Mouse (Mus musculus) intestine, postnatal 0 days (tissue): Measurements from ENCODE around the gene Abhd6. TPM values are rescaled to one million over a fixed set of nuclear protein-coding genes. Genes with fewer than 3 reads are reported as not detected.
A peak's percentile ranks its signal among the peaks of the same experiment; 100 is the strongest.

Source experiments
- ATAC-seq: fragments of 200-750 bp; cut with Nextera tagmentation; 2 replicates; pipeline ENCODE4 v1.8.0; 2017; ENCODE audit warnings: mild to moderate bottlenecking, moderate TSS enrichment, moderate library complexity
- H3K27ac ChIP-seq: fragments of 300-500 bp; sonication (generic); 2 replicates; pipeline ENCODE4 v1.5.1; 2014; ENCODE audit warnings: mild to moderate bottlenecking, low read depth, low read length, moderate library complexity
- H3K27me3 ChIP-seq: fragments of 300-500 bp; sonication (generic); replicated peaks from 2 replicates; pipeline ENCODE4 v1.6.1; 2014; ENCODE audit warnings: low read length, mixed read lengths; ENCODE audit not compliant: control insufficient read depth, insufficient read depth
- H3K36me3 ChIP-seq: fragments of 300-500 bp; sonication (generic); 2 replicates; pipeline ENCODE4 v1.6.1; 2014; ENCODE audit warnings: mild to moderate bottlenecking, moderate library complexity; ENCODE audit not compliant: control insufficient read depth, insufficient read depth
- H3K4me1 ChIP-seq: fragments of 300-500 bp; sonication (generic); replicated peaks from 2 replicates; pipeline ENCODE4 v1.6.1; 2014; ENCODE audit warnings: antibody characterized with exemption, low read length, mixed read lengths; ENCODE audit not compliant: control insufficient read depth, insufficient read depth
- H3K4me2 ChIP-seq: fragments of 300-500 bp; sonication (generic); replicated peaks from 2 replicates; pipeline ENCODE4 v1.6.1; 2014; ENCODE audit warnings: low read depth, mild to moderate bottlenecking, moderate library complexity
- H3K4me3 ChIP-seq: fragments of 300-500 bp; sonication (generic); 2 replicates; pipeline ENCODE4 v1.5.1; 2014; ENCODE audit warnings: low read depth, low read length
- H3K9ac ChIP-seq: fragments of 300-500 bp; sonication (generic); 2 replicates; pipeline ENCODE4 v1.6.1; 2014; ENCODE audit warnings: mild to moderate bottlenecking, low read depth, low read length
- H3K9me3 ChIP-seq: fragments of 300-500 bp; sonication (generic); 2 replicates; pipeline ENCODE4 v1.6.1; 2016; ENCODE audit warnings: mixed run types; ENCODE audit not compliant: control insufficient read depth
- CTCF ChIP-seq: sonication (generic); IDR thresholded peaks from 2 replicates; pipeline ENCODE4 v1.5.1; 2016; ENCODE audit warnings: low read depth, mild to moderate bottlenecking, control low read depth, antibody characterized with exemption, moderate library complexity
- WGBS: fragments of 180-500 bp; shearing (Covaris S2); extraction: QIAGEN DNeasy Blood & Tissue Kit; methylation state at CpG from one replicate; pipeline ENCODE4 v1.1.7; 2014; 5-methylcytosine and 5-hydroxymethylcytosine counted together
- polyA plus RNA-seq: library from polyadenylated mRNA; unstranded; fragments of >200 nt; fragmentation: Nextera tagmentation; extraction: Ambion mirVana; gene quantifications from 2 replicates; pipeline ENCODE4 v1.2.1, GENCODE M21; 2015

The Abhd6 gene
- polyA plus RNA-seq, 1 experiment from 2014 or later = 11.8 TPM

- no peak overlapping the region for H3K9ac ChIP-seq
- H3K4me2 ChIP-seq = no peak overlapping the region
- H3K27me3 ChIP-seq = no peaks in the 10 kb centered on the region
- 88% methylated on average over 8 of the region's 8 CpGs for WGBS
- no peaks in the 10 kb centered on the region for H3K9me3 ChIP-seq
- no peak overlapping the region for H3K27ac ChIP-seq
- TF ChIP-seq CTCF = no peak
- no peak for ATAC-seq
- no peak overlapping the region for H3K4me3 ChIP-seq
- peaks cover 4% of the 10 kb centered on the region; the same call in 1 of the 2 replicates for H3K4me1 ChIP-seq
- H3K36me3 ChIP-seq = 0 out of 2 replicates have a peak, but pooled peaks cover 5% of the 10 kb centered on the region
These were observed 99.2 kb downstream of the Abhd6 start for GRCm38 (mm10) chr14:8101886-8102285.

DNA sequence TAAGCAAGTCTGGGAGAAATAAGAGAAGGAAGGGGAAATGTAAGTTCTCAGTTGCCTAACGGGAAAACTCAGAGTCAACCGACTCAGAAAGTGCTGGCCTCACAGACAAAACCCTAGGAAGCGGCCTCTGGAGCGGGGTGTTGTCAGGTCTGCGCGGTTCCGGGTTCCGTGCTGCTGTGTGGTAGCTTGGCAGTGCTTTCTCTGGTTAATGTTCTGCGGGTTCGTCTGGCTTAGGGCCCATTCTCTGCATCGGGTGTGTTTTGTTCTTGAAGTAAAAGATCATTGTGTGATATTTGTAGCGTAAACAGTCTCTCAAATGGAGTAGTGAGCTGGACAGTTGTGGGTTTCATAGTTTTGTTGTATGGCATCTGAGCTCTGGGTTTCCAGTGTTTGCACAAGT is 100.0 kb downstream of the Abhd6 start:
- Histone ChIP-seq H3K27ac (peak overlapping the region; percentile 21; the same call in 1 of the 2 replicates), H3K4me1 (peaks cover 4% of the 10 kb centered on the region; the same call in 1 of the 2 replicates), H3K27me3 (no peaks in the 10 kb centered on the region), H3K9ac (no peak overlapping the region), H3K4me2 (no peak overlapping the region), H3K4me3 (no peak overlapping the region), H3K9me3 (no peaks in the 10 kb centered on the region), H3K36me3 (0 out of 2 replicates have a peak, but pooled peaks cover 5% of the 10 kb centered on the region)
- WGBS = 57% methylated on average over 12 of the region's 12 CpGs
- no peak for ATAC-seq
- no peak for TF ChIP-seq CTCF

Other genes with a start within 250 kb of the Abhd6 start
- gene Gm26661, start 211.3 kb upstream of the Abhd6 start, polyA plus RNA-seq = not detected in 2 replicates
- gene Flnb, start 184.9 kb upstream of the Abhd6 start, polyA plus RNA-seq = 7.0 and 7.2 TPM in 2 replicates
- not detected in 2 replicates for gene Gm45521, start 45.6 kb upstream of the Abhd6 start, polyA plus RNA-seq
- 2.5 and 3.0 TPM in 2 replicates for gene Dnase1l3, start 8.3 kb upstream of the Abhd6 start, polyA plus RNA-seq
- 34.0 and 34.3 TPM in 2 replicates for gene Rpp14, start 77.5 kb downstream of the Abhd6 start, polyA plus RNA-seq
- gene Pxk, start 95.3 kb downstream of the Abhd6 start, polyA plus RNA-seq = 59.2 and 62.0 TPM in 2 replicates
- 140 and 149 TPM in 2 replicates for gene Pdhb, start 170.1 kb downstream of the Abhd6 start, polyA plus RNA-seq
- gene Kctd6, start 211.2 kb downstream of the Abhd6 start, polyA plus RNA-seq = 18.8 and 19.5 TPM in 2 replicates